Mouse (Mus musculus): ENCODE data around the gene Tnrc6c. TPM values are rescaled to one million over a fixed set of nuclear protein-coding genes. Genes with fewer than 3 reads are reported as not detected.

Tnrc6c gene
- total RNA-seq, 2 experiments from 2014 or later: 20.4 to 24.5 TPM

DNA sequence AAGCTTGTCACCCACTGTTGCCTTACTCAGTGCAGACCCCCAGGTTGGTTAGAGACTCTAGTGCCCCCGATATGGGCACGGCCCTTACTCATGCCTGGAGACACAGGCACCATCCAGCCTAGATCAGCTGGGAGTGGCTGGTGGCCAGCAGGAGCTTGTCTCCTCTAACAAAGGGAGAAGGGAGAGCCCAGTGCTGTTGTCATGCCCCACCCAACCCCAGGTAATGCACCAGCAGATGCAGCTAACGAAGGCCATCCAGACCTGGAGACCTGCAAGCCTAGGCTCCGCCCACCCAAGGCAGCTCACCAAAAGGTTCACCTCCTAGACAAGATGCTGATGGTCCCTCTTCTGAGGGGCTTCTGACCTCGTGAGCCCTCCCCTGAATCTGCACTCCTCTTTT lies 111.3 kb downstream of the Tnrc6c start:
- no peak for DNase-seq (ENCODE audit: low spot score in 2 of 2)

DNA sequence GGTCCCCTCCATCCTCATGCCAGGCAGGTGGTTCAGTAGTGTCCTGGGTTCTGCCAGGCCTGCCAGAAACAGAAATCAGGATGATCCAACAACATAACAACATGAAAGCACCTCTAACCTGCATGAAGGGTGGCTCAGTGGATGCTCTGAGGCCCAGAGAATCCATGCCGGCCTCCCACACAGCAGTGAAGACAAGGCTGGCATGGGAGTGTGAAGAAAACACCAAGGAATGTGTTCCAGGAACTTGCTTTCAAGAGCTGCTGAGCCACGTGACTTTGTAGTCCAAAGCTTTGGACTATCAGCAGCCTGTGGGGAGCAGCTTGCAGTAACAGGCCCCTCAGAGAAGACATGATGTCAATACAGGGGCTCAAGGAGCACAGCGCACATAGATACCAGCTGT lies 112.2 kb downstream of the Tnrc6c start:
- DNase-seq (ENCODE audit: low spot score in 2 of 2): no peak

DNA sequence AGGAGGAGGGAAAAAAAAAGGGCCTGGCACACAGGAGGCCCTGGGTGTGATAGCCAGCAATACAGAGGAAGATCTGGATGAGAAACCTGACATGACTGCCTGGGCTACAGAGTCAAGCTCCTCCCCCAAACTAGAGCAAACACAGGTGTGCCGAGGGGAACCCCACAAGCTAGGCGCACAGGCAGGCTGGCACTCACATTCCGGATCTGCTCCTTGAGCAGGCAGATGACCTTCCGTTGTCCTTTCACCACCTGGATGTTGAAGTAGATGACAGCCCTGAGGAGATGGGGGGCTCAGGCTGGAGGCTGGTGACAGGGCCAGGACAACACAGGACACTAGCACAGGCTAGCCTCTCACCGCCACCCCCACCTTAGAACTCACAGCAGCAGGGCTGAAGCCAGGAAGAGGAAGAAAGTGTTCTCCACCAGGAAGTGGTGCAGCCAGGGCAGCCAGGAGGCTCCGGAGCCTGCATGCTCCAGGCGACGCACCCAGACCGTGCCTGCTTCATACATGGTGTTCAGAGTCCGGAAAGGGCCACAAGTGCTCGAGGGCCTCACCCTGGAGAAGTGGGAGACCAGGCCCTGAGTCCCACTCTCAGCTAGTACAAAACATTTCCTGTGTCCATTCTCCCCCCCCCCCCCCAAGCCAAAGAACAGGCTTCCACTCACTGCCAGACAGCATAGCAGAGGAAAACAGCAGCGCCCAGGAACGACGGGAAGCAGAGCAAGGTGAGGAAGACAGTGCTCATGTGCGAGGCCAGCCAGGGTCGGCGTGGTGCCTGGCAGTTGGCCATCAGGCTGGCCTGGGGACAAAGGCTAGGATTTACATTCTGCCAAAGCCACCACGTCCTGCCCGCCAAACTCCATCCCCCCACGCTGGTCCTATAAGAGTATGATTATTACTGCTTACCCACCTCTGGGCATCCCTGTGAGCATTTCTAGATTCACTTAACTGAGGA lies 114.9 kb downstream of the Tnrc6c start:
- no peak for DNase-seq (ENCODE audit: low spot score in 2 of 2)

DNA sequence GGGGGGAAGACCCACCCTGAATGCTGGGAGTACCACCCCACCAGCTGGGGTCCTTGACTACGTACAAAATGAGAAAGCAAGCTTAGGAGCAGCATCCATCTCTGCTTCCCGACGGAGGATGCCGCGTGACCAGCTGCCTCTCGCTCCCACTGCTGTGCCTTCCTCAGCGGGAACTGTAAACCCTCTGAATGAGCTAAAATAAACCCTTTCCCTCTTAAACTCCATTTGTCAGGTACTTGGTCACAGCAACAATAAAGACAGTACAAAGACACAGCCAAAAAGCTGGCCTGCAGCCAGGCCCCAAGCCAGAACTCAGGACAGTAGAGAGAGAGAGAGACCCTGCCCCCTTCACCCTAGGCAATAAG lies 115.6 kb downstream of the Tnrc6c start:
- no peak for DNase-seq (ENCODE audit: low spot score in 2 of 2)

DNA sequence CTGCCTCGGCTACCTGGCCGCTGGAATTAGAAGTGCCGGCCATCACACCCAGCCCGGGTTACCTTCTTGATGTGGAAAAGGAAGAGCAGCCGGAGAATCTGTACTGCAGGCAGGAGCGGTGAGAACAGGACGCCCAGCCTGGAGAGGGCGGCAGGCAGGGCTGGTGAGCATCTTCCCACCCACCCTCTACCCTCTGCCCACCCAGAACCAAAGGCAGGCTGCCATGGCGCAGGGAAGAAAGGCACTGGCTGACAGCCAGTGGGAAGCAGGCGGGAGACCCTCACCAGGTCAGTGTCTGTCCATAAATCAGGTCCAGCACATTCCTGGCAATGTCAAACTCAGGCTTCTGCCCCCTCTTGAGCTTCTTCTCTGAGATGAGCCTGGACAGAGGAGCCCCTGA lies 116.3 kb downstream of the Tnrc6c start:
- DNase-seq (ENCODE audit: low spot score in 2 of 2): no peak

DNA sequence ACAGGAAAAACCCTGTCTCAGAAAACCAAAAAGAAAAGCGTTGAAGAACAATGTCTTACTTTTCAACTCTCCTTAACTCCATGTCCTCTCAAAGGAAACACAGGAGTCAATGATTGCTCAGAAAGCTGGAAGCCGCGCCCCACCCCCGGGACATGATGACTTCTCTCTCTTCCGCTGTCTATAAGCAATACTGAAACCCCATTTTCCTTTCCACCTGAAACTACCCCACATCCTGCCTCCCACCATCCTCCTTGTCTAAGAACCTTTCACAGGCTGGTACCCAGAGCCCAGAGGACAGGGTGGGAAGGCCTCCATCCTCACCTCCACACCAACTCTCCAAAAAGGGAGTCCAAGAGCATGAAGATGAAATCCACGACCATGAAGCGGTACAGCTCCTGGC lies 118.3 kb downstream of the Tnrc6c start:
- DNase-seq (ENCODE audit: low spot score in 2 of 2): no peak

DNA sequence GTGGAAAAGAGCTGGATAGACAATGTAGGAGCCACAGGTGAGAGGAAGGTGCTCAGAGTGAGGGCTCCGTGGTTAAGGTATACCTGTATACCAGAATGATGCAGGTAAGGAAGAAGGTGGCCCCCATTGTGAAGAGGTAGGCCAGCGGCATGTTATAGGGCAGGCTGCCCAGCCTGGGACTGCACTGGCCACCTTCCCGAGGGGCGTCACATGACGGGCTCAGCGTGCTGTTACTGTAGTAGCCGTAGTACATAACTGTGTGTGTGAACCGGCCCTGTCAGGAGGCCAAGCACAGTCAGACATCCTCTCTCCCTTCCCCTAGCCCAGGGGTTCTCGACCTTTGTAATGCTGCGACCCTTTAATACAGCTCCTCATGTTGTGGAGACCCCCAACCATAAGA lies 120.8 kb downstream of the Tnrc6c start:
- no peak for DNase-seq (ENCODE audit: low spot score in 2 of 2)

DNA sequence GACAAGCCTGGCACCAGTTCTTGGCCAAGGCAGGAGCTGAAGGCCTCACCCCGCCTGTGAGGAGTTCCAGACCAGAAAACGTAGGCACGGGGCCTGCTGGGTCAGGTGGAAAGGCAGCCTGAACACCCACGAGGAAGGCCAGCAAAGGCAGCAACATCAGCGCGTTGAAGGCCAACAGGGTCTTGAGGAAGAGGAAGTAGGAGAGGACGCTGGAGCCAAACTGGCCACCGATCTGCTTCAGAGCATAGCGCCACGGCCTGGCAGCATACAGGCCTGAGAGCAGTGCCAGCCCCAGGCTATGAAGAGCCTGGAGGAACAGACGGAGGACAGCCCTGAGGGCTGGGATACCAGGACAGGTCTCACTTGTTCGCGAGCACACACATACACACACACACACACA lies 121.5 kb downstream of the Tnrc6c start:
- DNase-seq (ENCODE audit: low spot score in 2 of 2): no peak

DNA sequence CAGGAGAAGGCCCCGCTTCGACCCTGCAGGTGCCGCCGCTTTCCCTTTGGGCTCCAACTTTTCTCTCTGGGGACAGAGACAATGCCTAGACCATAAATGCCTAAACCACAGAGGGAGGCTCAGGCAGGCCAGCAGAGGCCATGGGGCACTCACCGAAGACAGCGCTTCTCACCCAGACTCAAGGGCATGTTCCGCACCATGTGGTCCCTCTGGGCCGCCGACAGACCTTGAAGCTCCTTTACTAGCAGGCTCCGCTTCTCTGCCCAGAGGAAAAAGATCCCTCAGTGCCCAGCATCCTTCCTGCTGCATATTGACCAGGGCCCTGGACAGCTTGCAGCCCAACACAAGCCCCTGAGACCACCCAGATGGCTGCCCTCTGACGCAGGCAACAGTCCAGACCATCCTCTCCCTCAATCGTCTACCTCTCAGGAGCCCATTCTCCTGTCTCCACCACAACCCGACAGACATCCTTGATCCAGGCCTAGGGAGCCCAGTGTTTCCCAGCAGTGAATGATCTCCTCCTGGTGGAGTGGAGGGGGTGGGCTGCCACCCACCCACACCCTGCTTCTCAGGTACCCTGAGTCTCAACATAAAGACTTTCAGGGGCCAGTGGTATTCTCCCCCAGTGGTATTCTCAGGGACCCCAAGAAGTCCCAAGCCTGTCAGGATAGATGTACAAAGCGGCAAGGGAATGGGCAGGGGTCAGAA lies 122.2 kb downstream of the Tnrc6c start:
- peak in 1 of 2 experiments; percentile 27 for DNase-seq (ENCODE audit: low spot score in 2 of 2)

DNA sequence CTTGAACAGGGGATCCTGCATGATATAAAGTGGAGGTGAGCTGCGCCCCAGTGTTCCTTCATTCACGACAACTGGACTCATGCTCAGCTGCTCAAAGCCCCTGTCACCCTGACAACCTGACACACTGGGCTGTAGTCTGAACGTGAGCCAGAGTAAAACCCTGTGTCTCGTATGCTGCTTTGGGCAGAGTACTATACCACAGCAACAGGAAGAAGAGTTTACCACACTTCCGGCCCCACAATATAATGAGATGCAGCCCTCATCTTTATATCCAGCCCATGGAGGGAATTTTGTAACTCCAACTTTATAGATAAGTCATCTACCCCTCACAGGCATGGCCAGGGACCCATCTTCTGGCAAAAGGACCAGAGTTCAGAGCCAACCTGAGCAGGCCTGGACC lies 123.0 kb downstream of the Tnrc6c start:
- no peak for DNase-seq (ENCODE audit: low spot score in 2 of 2)

DNA sequence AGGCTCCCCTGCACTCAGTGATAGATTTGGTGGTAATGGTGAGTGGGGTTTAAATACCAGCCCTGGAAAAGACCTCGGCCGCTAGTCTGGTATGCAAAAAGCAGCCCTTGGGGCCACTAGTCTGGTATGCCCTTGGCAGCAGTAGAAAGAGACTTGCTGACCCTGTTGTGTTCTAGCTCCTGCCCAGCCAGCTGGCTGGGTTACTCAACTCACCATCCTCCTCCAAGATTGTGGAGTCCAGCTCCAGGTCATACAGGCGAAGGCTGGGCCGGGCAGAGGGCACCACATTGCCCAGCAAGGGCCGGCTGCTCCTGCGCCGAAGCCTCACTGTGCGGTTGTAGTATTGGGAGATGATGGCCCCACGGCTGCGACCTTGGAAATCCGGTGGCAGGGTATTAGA lies 123.9 kb downstream of the Tnrc6c start:
- DNase-seq (ENCODE audit: low spot score in 2 of 2): no peak

DNA sequence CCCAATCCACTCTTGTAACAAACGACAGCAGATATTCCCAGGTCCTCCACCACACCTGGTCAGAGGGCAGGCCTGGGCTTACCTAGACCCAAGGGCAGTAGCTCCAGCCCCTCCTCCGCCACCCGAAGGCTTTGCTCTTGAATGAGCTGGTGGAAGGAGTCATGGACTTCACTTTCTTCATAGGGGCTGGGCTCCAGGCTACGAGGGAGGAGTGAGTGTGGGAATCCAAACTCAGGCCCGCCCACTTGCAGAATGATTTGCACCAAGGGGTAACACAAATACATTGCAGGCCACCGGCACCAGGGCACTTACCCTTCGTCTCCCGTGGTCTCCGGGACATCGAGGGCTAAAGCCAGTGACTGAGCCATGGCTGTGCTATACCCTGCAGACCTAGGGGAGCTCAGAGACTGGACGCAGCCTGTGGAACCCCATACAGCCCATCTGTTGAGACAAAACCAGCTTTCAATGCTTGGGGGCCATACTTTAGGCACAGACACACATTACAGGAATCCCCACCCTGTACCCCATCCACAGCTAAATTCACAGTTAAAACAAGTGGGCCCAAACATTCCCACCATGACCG lies 124.9 kb downstream of the Tnrc6c start:
- peak in 1 of 2 experiments; percentile 41 for DNase-seq (ENCODE audit: low spot score in 2 of 2)

DNA sequence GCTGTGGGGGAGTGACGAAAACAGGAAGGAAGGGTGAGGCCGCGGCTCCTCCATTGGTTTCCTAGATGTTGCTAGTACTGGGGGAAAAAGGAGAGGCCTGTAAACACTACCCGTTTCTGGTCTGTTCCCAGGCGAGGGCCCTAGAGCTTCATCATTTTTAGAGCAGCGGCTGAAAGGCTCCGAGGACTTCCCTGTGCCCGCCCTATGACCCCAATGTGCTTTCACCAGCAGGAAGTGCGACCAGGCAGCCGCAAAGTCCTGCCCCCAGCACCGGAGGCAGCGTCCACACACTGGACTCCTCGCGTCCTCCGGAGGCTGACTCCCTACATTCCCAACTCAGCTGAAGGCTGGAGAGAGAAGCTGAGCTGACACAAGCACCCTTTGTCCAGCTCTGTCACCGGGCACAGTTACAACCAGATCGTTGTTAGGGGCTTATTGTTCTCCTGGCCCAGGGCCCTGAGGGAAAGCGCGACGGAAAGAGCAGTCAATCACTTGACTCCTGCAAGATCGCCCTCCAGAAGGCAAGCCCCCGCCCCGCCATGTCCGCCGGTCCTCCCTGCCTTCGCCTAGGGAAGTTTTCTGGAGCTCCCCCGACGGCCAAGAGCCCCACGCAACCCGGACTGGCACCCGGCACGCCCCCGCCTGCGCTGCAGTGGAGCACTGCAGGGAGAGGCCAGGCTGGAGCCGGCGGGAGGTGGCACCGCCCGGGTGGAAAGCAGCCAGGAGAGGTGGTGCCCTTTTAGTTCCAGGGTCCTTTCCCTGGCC lies 125.5 kb downstream of the Tnrc6c start:
- DNase-seq (ENCODE audit: low spot score in 2 of 2): peak; percentile 69 to 70

DNA sequence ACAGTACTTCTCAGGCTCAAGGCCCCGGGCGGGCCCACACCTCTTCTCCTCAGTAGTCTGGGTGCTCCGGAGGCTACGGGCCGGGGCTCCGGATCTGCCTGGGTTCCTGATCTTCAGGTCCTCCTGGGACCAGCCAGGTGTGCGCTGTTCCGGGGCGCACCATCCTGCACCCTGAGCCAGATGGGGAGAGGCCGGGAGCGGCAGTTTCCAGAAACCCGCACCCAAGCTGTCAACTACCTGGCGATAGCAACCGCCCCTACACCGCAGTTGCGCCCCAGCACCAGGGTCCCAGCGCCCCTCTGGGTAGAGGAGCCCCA lies 126.1 kb downstream of the Tnrc6c start:
- no peak for DNase-seq (ENCODE audit: low spot score in 2 of 2)

DNA sequence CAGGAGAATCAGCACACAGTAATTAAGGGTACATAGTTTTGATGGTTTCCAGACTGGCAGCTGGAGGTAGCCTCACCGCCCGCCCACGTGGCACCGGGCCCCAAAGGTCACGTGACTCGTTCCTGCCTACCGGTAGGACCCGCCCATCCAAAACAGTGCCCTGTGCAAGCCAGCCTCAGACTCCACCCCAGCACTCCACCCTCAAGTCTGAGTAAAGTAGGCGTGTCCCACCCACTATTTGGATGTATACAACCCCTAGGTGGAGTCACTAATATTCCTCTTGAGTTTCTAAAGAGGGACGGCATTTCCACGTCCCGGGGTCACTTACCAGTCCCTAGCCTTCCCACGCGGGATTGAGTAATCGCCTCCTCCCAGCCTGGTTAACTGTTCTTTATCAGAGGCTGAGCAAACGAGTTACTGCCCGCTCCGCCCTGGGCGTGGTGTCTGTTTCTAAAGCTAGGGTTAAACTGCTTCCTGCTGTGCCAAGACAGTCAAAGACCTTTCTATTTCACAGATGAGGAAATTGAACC lies 126.6 kb downstream of the Tnrc6c start:
- DNase-seq (ENCODE audit: low spot score in 2 of 2): peak; percentile 75 to 77

DNA sequence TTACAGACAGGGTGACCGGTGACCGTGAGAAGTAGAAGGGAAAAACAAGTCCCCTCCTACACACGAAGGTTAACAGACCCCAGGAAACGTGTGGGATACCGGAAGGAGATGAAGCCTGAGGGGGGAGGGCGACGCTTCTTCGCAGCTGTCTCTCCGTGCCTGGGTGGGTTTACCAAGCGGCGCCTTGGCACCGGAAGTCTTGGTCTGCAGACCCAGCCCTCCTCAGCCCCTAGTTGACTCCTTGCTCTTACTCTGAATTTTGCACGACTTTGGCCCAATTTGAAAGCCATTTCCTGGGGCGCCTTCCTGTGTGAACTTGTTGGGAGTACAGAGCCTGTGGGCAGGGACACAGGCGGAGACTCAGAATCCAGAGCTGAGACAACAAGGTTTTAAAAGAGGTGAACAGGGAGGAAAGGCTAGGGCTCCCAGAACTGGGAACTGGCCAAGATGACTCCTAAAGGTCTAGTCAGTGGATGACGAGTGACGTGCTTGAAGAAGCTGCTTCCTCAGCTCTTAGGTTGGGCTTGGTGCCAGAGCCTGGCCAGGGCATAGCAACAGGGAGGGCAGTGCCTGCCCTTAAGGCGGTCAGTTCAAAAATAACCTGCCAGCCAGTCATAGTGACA lies 127.2 kb downstream of the Tnrc6c start:
- peak; percentile 72 to 76 for DNase-seq (ENCODE audit: low spot score in 2 of 2)

DNA sequence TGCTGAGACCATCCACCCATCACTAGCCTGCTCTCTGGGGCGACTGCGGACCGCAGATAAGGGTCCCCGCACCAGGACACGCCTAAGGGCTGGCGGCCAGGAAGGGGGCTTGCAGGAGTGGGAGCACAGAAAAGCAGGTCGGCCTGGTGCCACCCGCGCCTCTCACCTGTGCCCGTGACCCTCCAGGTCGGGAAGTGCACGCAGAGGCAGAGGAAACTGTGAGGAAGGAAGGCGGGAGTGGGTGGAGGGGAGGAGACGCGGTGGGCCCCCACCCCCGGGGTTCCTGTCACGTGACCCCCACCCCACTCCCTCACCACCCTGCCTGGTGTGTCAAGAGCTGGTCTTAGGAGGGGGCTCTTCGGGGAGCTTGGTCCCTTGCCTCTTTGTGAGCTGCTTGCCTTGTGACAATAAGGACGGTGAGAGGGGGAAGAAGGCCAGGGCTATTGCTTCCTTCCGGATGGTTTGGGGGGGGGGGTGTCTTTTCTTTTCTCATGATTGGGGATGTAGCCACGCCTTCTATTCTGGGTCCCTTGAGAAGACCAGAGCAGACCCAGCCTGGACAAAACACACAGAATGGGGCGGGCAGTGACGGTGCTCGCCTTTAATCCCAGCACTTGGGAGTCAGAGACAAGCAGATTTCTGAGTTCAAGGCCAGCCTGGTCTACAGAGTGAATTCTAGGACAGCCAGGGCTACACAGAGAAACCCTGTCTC lies 128.1 kb downstream of the Tnrc6c start, which contains the start of the genes Tmc8 and Tmc6:
Tmc8 (plus strand) TSS at position 84 of the 712 bp plus-strand sequence.
Tmc6 (minus strand) TSS at position 206 of the 712 bp plus-strand sequence.
- peak in 1 of 2 experiments; percentile 47 for DNase-seq (ENCODE audit: low spot score in 2 of 2)

DNA sequence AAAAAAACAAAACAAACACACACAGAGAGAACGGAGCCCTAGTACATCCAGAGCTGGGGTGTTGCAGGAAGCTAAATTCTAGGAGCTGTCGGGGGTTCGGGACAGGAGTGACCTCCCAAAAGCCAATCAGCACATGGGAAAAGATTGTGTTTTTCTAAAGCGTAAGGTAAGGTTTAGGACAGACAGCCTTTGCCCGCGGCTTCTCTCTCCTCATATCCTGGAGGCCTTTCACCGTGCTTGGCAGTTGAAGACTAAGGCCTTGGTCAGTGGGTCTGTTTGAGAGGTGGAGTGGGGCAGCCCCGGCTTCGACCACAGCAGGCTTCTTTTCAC lies 128.6 kb downstream of the Tnrc6c start:
- DNase-seq (ENCODE audit: low spot score in 2 of 2): no peak

DNA sequence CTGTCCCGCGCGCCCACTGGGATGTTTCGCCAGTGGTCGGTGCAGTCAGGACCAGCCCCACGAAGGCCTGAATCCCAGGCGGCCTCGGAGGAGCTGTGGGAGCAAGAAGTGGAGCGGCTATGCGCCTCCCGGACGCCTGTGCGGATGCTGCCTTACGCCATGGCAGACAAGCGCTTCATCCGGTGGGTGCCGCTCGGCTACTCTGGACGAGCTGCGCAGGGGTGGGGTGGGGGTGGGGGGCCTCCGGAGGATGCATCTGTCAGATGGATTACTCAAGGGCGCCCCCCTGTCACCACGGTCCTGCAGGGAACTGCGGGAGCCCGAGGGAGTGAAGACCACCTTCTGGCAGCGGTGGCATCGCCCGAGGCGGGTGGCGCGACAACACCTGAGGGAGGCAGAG lies 129.0 kb downstream of the Tnrc6c start:
- peak; percentile 40 to 59 for DNase-seq (ENCODE audit: low spot score in 2 of 2)
